In genomic region chr14:59605671-59606353, GRCm38 (mm10) we compare ENCODE assay signal across 8 mouse cellular contexts. TPM values are rescaled to one million over a fixed set of nuclear protein-coding genes. Genes with fewer than 3 reads are reported as not detected.
DNase-seq lines count a peak whose midpoint lies in the region; ATAC-seq and TF ChIP-seq lines count a peak whose summit lies in the region.

No protein-coding gene starts in this region.

- no peak overlapping the region for H3K4me2 ChIP-seq in forebrain, embryonic 14.5 days (ENCODE audit: low read length)
- H3K4me2 ChIP-seq in hindbrain, postnatal 0 days (ENCODE audit: low read depth, low read length): no peak overlapping the region
- H3K4me2 ChIP-seq in limb, embryonic 14.5 days (replicated peaks; ENCODE audit: low read depth, low read length, severe bottlenecking): no peak overlapping the region
- H3K4me2 ChIP-seq in neural tube, embryonic 11.5 days (ENCODE audit: low read depth): no peak overlapping the region

- no peak overlapping the region for H3K4me3 ChIP-seq in G1E (ENCODE audit: low read depth, low read length)
- H3K4me3 ChIP-seq in forebrain, embryonic 14.5 days (ENCODE audit: low read depth, low read length): no peak overlapping the region
- no peak overlapping the region for H3K4me3 ChIP-seq in hindbrain, postnatal 0 days (ENCODE audit: low read length)
- H3K4me3 ChIP-seq in limb, embryonic 14.5 days (replicated peaks; ENCODE audit: low read length): no peak overlapping the region
- no peak overlapping the region for H3K4me3 ChIP-seq in neural tube, embryonic 11.5 days (ENCODE audit: low read depth, low read length)

- TF ChIP-seq POLR2A in limb, embryonic 14.5 days (IDR thresholded peaks at IDR 0.05; ENCODE audit: borderline replicate concordance, extremely low read depth, insufficient read depth, insufficient read length): no peak

- TF ChIP-seq CTCF in G1E (IDR thresholded peaks at IDR 0.05; ENCODE audit: low read depth, low read length): 0 out of 2 replicates have a peak, but pooled peaks have one; percentile 33
- peak; percentile 77 for TF ChIP-seq CTCF in hindbrain, postnatal 0 days (IDR thresholded peaks at IDR 0.05; ENCODE audit: low read depth)

- H3K36me3 ChIP-seq in G1E (replicated peaks): no peaks in the 10 kb centered on the region
- no peaks in the 10 kb centered on the region for H3K36me3 ChIP-seq in forebrain, embryonic 14.5 days (ENCODE audit: control insufficient read depth, insufficient read depth, low read length)
- H3K36me3 ChIP-seq in hindbrain, postnatal 0 days (ENCODE audit: insufficient read depth, low read length): no peaks in the 10 kb centered on the region
- no peaks in the 10 kb centered on the region for H3K36me3 ChIP-seq in limb, embryonic 14.5 days (ENCODE audit: control insufficient read depth, insufficient read depth, low read length)
- no peaks in the 10 kb centered on the region for H3K36me3 ChIP-seq in neural tube, embryonic 11.5 days (ENCODE audit: control insufficient read depth, insufficient read depth, low read length)

- ATAC-seq in G1E (ENCODE audit: extremely low read depth, insufficient number of reproducible peaks, low FRiP score, poor library complexity, severe bottlenecking): peak; percentile 22; the same call in 1 of the 2 replicates
- ATAC-seq in forebrain, embryonic 14.5 days: peak; percentile 58
- ATAC-seq in hindbrain, postnatal 0 days: peak; percentile 70
- no peak for ATAC-seq in limb, embryonic 14.5 days (ENCODE audit: low FRiP score, low read depth)
- ATAC-seq in neural tube, embryonic 11.5 days (ENCODE audit: insufficient read depth, low FRiP score, low TSS enrichment): no peak; the same call in 1 of the 2 replicates

- DNase-seq in 3T3-L1 (ENCODE audit: low read depth, low spot score) (peak; percentile 79), G1E (ENCODE audit: low spot score) (peak; percentile 9)
- DNase-seq in cerebellum, adult 11 months: peak; percentile 42
- DNase-seq in forebrain, embryonic 14.5 days (ENCODE audit: low spot score): peak; percentile 81
- DNase-seq in hindbrain, postnatal 0 days (ENCODE audit: low spot score): peak; percentile 85
- DNase-seq in limb, embryonic 14.5 days (ENCODE audit: low spot score): peak; percentile 83
- peak; percentile 73 for DNase-seq in neural tube, embryonic 11.5 days (ENCODE audit: low spot score)
- peak; percentile 67 for DNase-seq in thymus, postnatal 0 days (ENCODE audit: low spot score)

- WGBS in forebrain, embryonic 14.5 days: 15% methylated on average over 5 of the region's 5 CpGs
- 18% methylated on average over 5 of the region's 5 CpGs for WGBS in hindbrain, postnatal 0 days
- WGBS in limb, embryonic 14.5 days: 24% methylated on average over 5 of the region's 5 CpGs
- WGBS in neural tube, embryonic 11.5 days: 18% methylated on average over 5 of the region's 5 CpGs

- H3K9ac ChIP-seq in forebrain, embryonic 14.5 days (ENCODE audit: low read length): no peak overlapping the region
- H3K9ac ChIP-seq in hindbrain, postnatal 0 days (replicated peaks; ENCODE audit: low read length): no peak overlapping the region
- H3K9ac ChIP-seq in limb, embryonic 14.5 days (ENCODE audit: low read depth, low read length, severe bottlenecking): no peak overlapping the region
- H3K9ac ChIP-seq in neural tube, embryonic 11.5 days (ENCODE audit: low read length): no peak overlapping the region

- H3K9me3 ChIP-seq in G1E (replicated peaks): no peaks in the 10 kb centered on the region
- H3K9me3 ChIP-seq in forebrain, embryonic 14.5 days (replicated peaks; ENCODE audit: control insufficient read depth, low read length): no peaks in the 10 kb centered on the region
- no peaks in the 10 kb centered on the region for H3K9me3 ChIP-seq in hindbrain, postnatal 0 days (ENCODE audit: low read length)
- no peaks in the 10 kb centered on the region for H3K9me3 ChIP-seq in limb, embryonic 14.5 days (ENCODE audit: control insufficient read depth, low read length)
- no peaks in the 10 kb centered on the region for H3K9me3 ChIP-seq in neural tube, embryonic 11.5 days (ENCODE audit: control insufficient read depth, low read length)

- H3K27me3 ChIP-seq in G1E (ENCODE audit: insufficient read depth, low read length): peaks cover 14% of the 10 kb centered on the region
- H3K27me3 ChIP-seq in forebrain, embryonic 14.5 days (replicated peaks; ENCODE audit: control insufficient read depth, insufficient read depth, low read length): no peaks in the 10 kb centered on the region
- H3K27me3 ChIP-seq in hindbrain, postnatal 0 days (ENCODE audit: insufficient read depth, low read length): 0 out of 2 replicates have a peak, but pooled peaks cover 8% of the 10 kb centered on the region
- H3K27me3 ChIP-seq in limb, embryonic 14.5 days (ENCODE audit: control insufficient read depth, insufficient read depth, low read length): no peaks in the 10 kb centered on the region
- H3K27me3 ChIP-seq in neural tube, embryonic 11.5 days (ENCODE audit: control insufficient read depth, insufficient read depth, low read length): no peaks in the 10 kb centered on the region

- peaks cover 4% of the 10 kb centered on the region; the same call in 1 of the 2 replicates for H3K4me1 ChIP-seq in G1E (ENCODE audit: insufficient read depth, low read depth, low read length)
- H3K4me1 ChIP-seq in forebrain, embryonic 14.5 days (ENCODE audit: control insufficient read depth, insufficient read depth, low read length): no peaks in the 10 kb centered on the region
- H3K4me1 ChIP-seq in hindbrain, postnatal 0 days (ENCODE audit: insufficient read depth, low read length): no peaks in the 10 kb centered on the region
- no peaks in the 10 kb centered on the region for H3K4me1 ChIP-seq in limb, embryonic 14.5 days (ENCODE audit: control insufficient read depth, insufficient read depth, low read length)
- H3K4me1 ChIP-seq in neural tube, embryonic 11.5 days (ENCODE audit: control insufficient read depth, insufficient read depth, low read length): no peaks in the 10 kb centered on the region

- no peak overlapping the region for H3K27ac ChIP-seq in forebrain, embryonic 14.5 days (ENCODE audit: low read depth, low read length)
- H3K27ac ChIP-seq in hindbrain, postnatal 0 days: no peak overlapping the region
- no peak overlapping the region for H3K27ac ChIP-seq in limb, embryonic 14.5 days (replicated peaks; ENCODE audit: low read depth, low read length)
- no peak overlapping the region for H3K27ac ChIP-seq in neural tube, embryonic 11.5 days (ENCODE audit: low read depth, low read length)

RNA-seq across cellular contexts. Expression of gene Cdadc1, which starts 8.1 kb away (rescaled TPM):
- total RNA-seq in G1E (2014; fragmentation: Nextera tagmentation) (24.3 and 26.2 TPM in 2 replicates), G1E (2017) (9.0 and 15.3 TPM in 2 replicates)
- polyA plus RNA-seq in G1E (2012): 17.7 and 19.0 TPM in 2 replicates
- 33.0 and 35.7 TPM in 2 replicates for polyA plus RNA-seq in forebrain, embryonic 14.5 days (2014; fragmentation: Nextera tagmentation; extraction: Ambion mirVana)
- 5.2 and 49.7 TPM in 2 replicates for total RNA-seq in hindbrain, postnatal 0 days (2014; rRNA removed)
- 36.3 and 38.1 TPM in 2 replicates for polyA plus RNA-seq in hindbrain, postnatal 0 days (2015; fragmentation: Nextera tagmentation; extraction: Ambion mirVana)
- polyA plus RNA-seq in limb, embryonic 14.5 days (2012; rRNA removed): 14.9 and 16.2 TPM in 2 replicates
- 31.5 and 35.6 TPM in 2 replicates for polyA plus RNA-seq in limb, embryonic 14.5 days (2014; fragmentation: Nextera tagmentation; extraction: Ambion mirVana)
- 28.7 and 35.4 TPM in 2 replicates for polyA plus RNA-seq in neural tube, embryonic 11.5 days (2014; fragmentation: Nextera tagmentation; extraction: Ambion mirVana)
- 39.7 and 40.3 TPM in 2 replicates for polyA plus RNA-seq in thymus, postnatal 0 days (2015; fragmentation: Nextera tagmentation; extraction: Ambion mirVana)

RNA-seq across cellular contexts. Expression of gene Shisa2, which starts 19.3 kb away (rescaled TPM):
- total RNA-seq in G1E (2014; fragmentation: Nextera tagmentation): not detected in 2 replicates
- total RNA-seq in G1E (2017): 0.06 and 0.22 TPM in 2 replicates
- polyA plus RNA-seq in G1E (2012): 0.03 TPM in 1 of 2 replicates, not detected in the other
- polyA plus RNA-seq in forebrain, embryonic 14.5 days (2014; fragmentation: Nextera tagmentation; extraction: Ambion mirVana): 17.2 and 17.6 TPM in 2 replicates
- total RNA-seq in hindbrain, postnatal 0 days (2014; rRNA removed): 13.6 and 13.7 TPM in 2 replicates
- 3.7 and 3.9 TPM in 2 replicates for polyA plus RNA-seq in hindbrain, postnatal 0 days (2015; fragmentation: Nextera tagmentation; extraction: Ambion mirVana)
- polyA plus RNA-seq in limb, embryonic 14.5 days (2012; rRNA removed): 42.7 and 68.2 TPM in 2 replicates
- polyA plus RNA-seq in limb, embryonic 14.5 days (2014; fragmentation: Nextera tagmentation; extraction: Ambion mirVana): 43.8 and 52.3 TPM in 2 replicates
- polyA plus RNA-seq in neural tube, embryonic 11.5 days (2014; fragmentation: Nextera tagmentation; extraction: Ambion mirVana): 28.9 and 33.1 TPM in 2 replicates
- polyA plus RNA-seq in thymus, postnatal 0 days (2015; fragmentation: Nextera tagmentation; extraction: Ambion mirVana): 23.7 and 24.9 TPM in 2 replicates

Comparison
In these comparisons a context has a peak if more than half of its experiments do, and no peak if none do; other contexts are left out.
1. DNase-seq: peak in every context shown above with its lines; median percentile 85 in hindbrain, postnatal 0 days; 83 in limb, embryonic 14.5 days; 81 in forebrain, embryonic 14.5 days; 79 in 3T3-L1; 73 in neural tube, embryonic 11.5 days; 67 in thymus, postnatal 0 days; 42 in cerebellum, adult 11 months; 9 in G1E.
2. ATAC-seq: peak in G1E (single experiment), forebrain, embryonic 14.5 days (single experiment) and hindbrain, postnatal 0 days (single experiment); none in limb, embryonic 14.5 days (single experiment) and neural tube, embryonic 11.5 days (single experiment).